ENCODE assay signal across 30 mouse cellular contexts in genomic region chr11:72421518-72422278, GRCm38 (mm10). TPM values are rescaled to one million over a fixed set of nuclear protein-coding genes. Genes with fewer than 3 reads are reported as not detected.
DNase-seq lines count a peak whose midpoint lies in the region; ATAC-seq lines count a peak whose summit lies in the region.
"Had no signal": no experiment of that assay in that cellular context is flagged by ENCODE, and none has a peak within 500 bp of the region (broad histone marks: within the 10 kb centered on the region; RNA-seq: fewer than 3 reads in every experiment).

No protein-coding gene starts in this region.

- ATAC-seq in granulocyte monocyte progenitor cell, adult 5-6 weeks (replicated peaks; ENCODE audit: poor library complexity, severe bottlenecking) = peak; percentile 84
- ATAC-seq in kidney, embryonic 14.5 days (ENCODE audit: low FRiP score, low TSS enrichment) = no peak
- ATAC-seq: CD4-positive, CD25-positive, alpha-beta regulatory T cell, adult 4 months; forebrain, embryonic 16.5 days had no signal

- no peaks in the 10 kb centered on the region for H3K36me3 ChIP-seq in kidney, embryonic 14.5 days (ENCODE audit: control insufficient read depth, insufficient read depth, low read length)
- H3K36me3 ChIP-seq: forebrain, embryonic 10.5 days; G1E; heart, embryonic 12.5 days; hindbrain, embryonic 12.5 days; limb, embryonic 15.5 days; liver, embryonic 15.5 days; lung, embryonic 15.5 days had no signal

- DNase-seq in 3134 (ENCODE audit: extremely low read depth, insufficient read length, low spot score) = peak; percentile 39
- DNase-seq in A20 (ENCODE audit: low read depth, low spot score) = peak; percentile 56
- peak; percentile 69 for DNase-seq in adrenal gland, postnatal 10 days
- no peak for DNase-seq in gastrocnemius, adult 8-10 months (ENCODE audit: low spot score in 2 of 2)
- no peak for DNase-seq in spleen, adult 18-20 months
- no peak for DNase-seq in right cerebral cortex, postnatal 4 days
- DNase-seq: cerebellum, adult 11 months; cerebellum, adult 9-11 months; heart, adult 18-20 months; heart, postnatal 10 days; kidney, adult 11 months; layer of hippocampus, adult 9-11 months; lung, postnatal 4 days; thymus, postnatal 14 days had no signal

- 91% methylated on average over 11 of the region's 11 CpGs for WGBS in kidney, embryonic 14.5 days

- no peak overlapping the region for H3K27ac ChIP-seq in kidney, embryonic 14.5 days (ENCODE audit: low read depth, low read length)
- H3K27ac ChIP-seq: forebrain, embryonic 10.5 days; hindbrain, embryonic 12.5 days; limb, embryonic 15.5 days; liver, embryonic 15.5 days; lung, embryonic 15.5 days had no signal

- H3K4me1 ChIP-seq in kidney, embryonic 14.5 days (ENCODE audit: control insufficient read depth, insufficient read depth, low read length) = peaks cover 10% of the 10 kb centered on the region; the same call in 1 of the 2 replicates
- H3K4me1 ChIP-seq: lung, embryonic 15.5 days had no signal

- no peaks in the 10 kb centered on the region for H3K27me3 ChIP-seq in kidney, embryonic 14.5 days (ENCODE audit: control insufficient read depth, insufficient read depth, low read length)
- H3K27me3 ChIP-seq: heart, embryonic 12.5 days; hindbrain, embryonic 12.5 days; limb, embryonic 15.5 days; lung, embryonic 15.5 days had no signal

- H3K4me2 ChIP-seq in kidney, embryonic 14.5 days (replicated peaks; ENCODE audit: low read depth, low read length) = no peak overlapping the region
- H3K4me2 ChIP-seq: heart, embryonic 12.5 days; hindbrain, embryonic 12.5 days; limb, embryonic 15.5 days; liver, embryonic 15.5 days; lung, embryonic 15.5 days; midbrain, embryonic 11.5 days had no signal

- H3K9me3 ChIP-seq in kidney, embryonic 14.5 days (ENCODE audit: control insufficient read depth, low read length) = no peaks in the 10 kb centered on the region
- H3K9me3 ChIP-seq: forebrain, embryonic 10.5 days; G1E; heart, embryonic 12.5 days; hindbrain, embryonic 12.5 days; limb, embryonic 15.5 days; liver, embryonic 15.5 days; lung, embryonic 15.5 days had no signal

- H3K9ac ChIP-seq in kidney, embryonic 14.5 days (ENCODE audit: low read depth, low read length) = no peak overlapping the region
- H3K9ac ChIP-seq: heart, embryonic 12.5 days; hindbrain, embryonic 12.5 days; limb, embryonic 15.5 days; liver, embryonic 15.5 days; lung, embryonic 15.5 days had no signal

- no peak overlapping the region for H3K4me3 ChIP-seq in kidney, embryonic 14.5 days (ENCODE audit: low read length)
- H3K4me3 ChIP-seq: forebrain, embryonic 10.5 days; heart, embryonic 12.5 days; hindbrain, embryonic 12.5 days; limb, embryonic 15.5 days; liver, embryonic 15.5 days; lung, embryonic 15.5 days had no signal

RNA-seq across cellular contexts. Expression of gene Smtnl2, which starts 10.2 kb away (rescaled TPM):
- 10 to 100 TPM in 1 of 2 experiments, 1 to 10 TPM in 1; 6.6 to 14.7 TPM for total RNA-seq in adrenal gland, postnatal 10 days (2021)
- 0.79 and 1.2 TPM in 2 replicates for total RNA-seq in granulocyte monocyte progenitor cell, adult 5-6 weeks (2014; fragmentation: Nextera tagmentation)
- total RNA-seq in granulocyte monocyte progenitor cell, adult 5-6 weeks (2017) = not detected in 2 replicates
- 30.0 and 56.1 TPM in 2 replicates for polyA plus RNA-seq in kidney, embryonic 14.5 days (2014; fragmentation: Nextera tagmentation; extraction: Ambion mirVana)
- 100 to 1,000 TPM; 270 to 439 (median 347) TPM for total RNA-seq in gastrocnemius, adult 8-10 months (2022)
- polyA plus RNA-seq: G1E had no signal

RNA-seq across cellular contexts. Expression of gene Ggt6, which starts 13.6 kb away (rescaled TPM):
- total RNA-seq in adrenal gland, postnatal 10 days (2021) = 1 to 10 TPM; 2.7 to 3.5 TPM
- total RNA-seq in granulocyte monocyte progenitor cell, adult 5-6 weeks (2014; fragmentation: Nextera tagmentation) = not detected in 2 replicates
- total RNA-seq in granulocyte monocyte progenitor cell, adult 5-6 weeks (2017) = not detected in 2 replicates
- polyA plus RNA-seq in kidney, embryonic 14.5 days (2014; fragmentation: Nextera tagmentation; extraction: Ambion mirVana) = 0.31 and 0.76 TPM in 2 replicates
- total RNA-seq in gastrocnemius, adult 8-10 months (2022) = 1 to 10 TPM; 1.9 to 5.4 (median 3.8) TPM
- total RNA-seq: heart, adult 18-20 months; heart, postnatal 10 days had no signal
- polyA plus RNA-seq: CD4-positive, CD25-positive, alpha-beta regulatory T cell, adult 4 months; embryonic facial prominence, embryonic 11.5 days; forebrain, embryonic 10.5 days; forebrain, embryonic 16.5 days; G1E; heart, embryonic 12.5 days; midbrain, embryonic 11.5 days; neural tube, embryonic 11.5 days had no signal

RNA-seq across cellular contexts. Expression of gene Mybbp1a, which starts 19.5 kb away (rescaled TPM):
- 10 to 100 TPM; 77.5 to 84.6 TPM for total RNA-seq in adrenal gland, postnatal 10 days (2021)
- total RNA-seq in granulocyte monocyte progenitor cell, adult 5-6 weeks (2014; fragmentation: Nextera tagmentation) = 172 and 173 TPM in 2 replicates
- 132 and 239 TPM in 2 replicates for total RNA-seq in granulocyte monocyte progenitor cell, adult 5-6 weeks (2017)
- polyA plus RNA-seq in kidney, embryonic 14.5 days (2014; fragmentation: Nextera tagmentation; extraction: Ambion mirVana) = 129 and 173 TPM in 2 replicates
- 10 to 100 TPM; 54.6 to 66.0 (median 57.1) TPM for total RNA-seq in gastrocnemius, adult 8-10 months (2022)

RNA-seq across cellular contexts. Expression of gene Tekt1, which starts 59.5 kb away (rescaled TPM):
- total RNA-seq in adrenal gland, postnatal 10 days (2021) = under 1 TPM in 1 of 2 experiments, not detected in 1; 0.21 TPM
- not detected in 2 replicates for total RNA-seq in granulocyte monocyte progenitor cell, adult 5-6 weeks (2014; fragmentation: Nextera tagmentation)
- 0.15 TPM in 1 of 2 replicates, not detected in the other for total RNA-seq in granulocyte monocyte progenitor cell, adult 5-6 weeks (2017)
- 5.8 and 8.3 TPM in 2 replicates for polyA plus RNA-seq in kidney, embryonic 14.5 days (2014; fragmentation: Nextera tagmentation; extraction: Ambion mirVana)
- 1 to 10 TPM in 3 of 4 experiments, under 1 TPM in 1; 0.92 to 3.3 (median 2.5) TPM for total RNA-seq in gastrocnemius, adult 8-10 months (2022)
- total RNA-seq: G1E had no signal
- polyA plus RNA-seq: CD4-positive, CD25-positive, alpha-beta regulatory T cell, adult 4 months; G1E; large intestine, adult 2 months; liver, embryonic 15.5 days; spleen, adult 2 months had no signal

Comparison
In these comparisons a context has a peak if more than half of its experiments do, and no peak if none do; other contexts are left out.
1. DNase-seq: peak in 3134 (single experiment), A20 (single experiment) and adrenal gland, postnatal 10 days (single experiment); none in gastrocnemius, adult 8-10 months (0 of 2), spleen, adult 18-20 months (0 of 2) and right cerebral cortex, postnatal 4 days (single experiment).
2. RNA of gene Smtnl2, which starts 10.2 kb away (total RNA-seq): 270 to 439 TPM in gastrocnemius, adult 8-10 months; 6.6 to 14.7 TPM in adrenal gland, postnatal 10 days and 0.79 to 1.2 TPM in granulocyte monocyte progenitor cell, adult 5-6 weeks; every median in the first group is over 10 times any median in the second.